Mouse (Mus musculus) heart, adult 9 months (tissue): ENCODE measurements around the gene Tmem169.
A peak's percentile ranks its signal among the peaks of the same experiment; 100 is the strongest.

Source experiments
- DNase-seq, 2 experiments: peaks; one replicate each; pipeline ENCODE4 v3.0.0; 2022; ENCODE audit warnings: low spot score in 2 of 2

Tmem169 gene

DNA sequence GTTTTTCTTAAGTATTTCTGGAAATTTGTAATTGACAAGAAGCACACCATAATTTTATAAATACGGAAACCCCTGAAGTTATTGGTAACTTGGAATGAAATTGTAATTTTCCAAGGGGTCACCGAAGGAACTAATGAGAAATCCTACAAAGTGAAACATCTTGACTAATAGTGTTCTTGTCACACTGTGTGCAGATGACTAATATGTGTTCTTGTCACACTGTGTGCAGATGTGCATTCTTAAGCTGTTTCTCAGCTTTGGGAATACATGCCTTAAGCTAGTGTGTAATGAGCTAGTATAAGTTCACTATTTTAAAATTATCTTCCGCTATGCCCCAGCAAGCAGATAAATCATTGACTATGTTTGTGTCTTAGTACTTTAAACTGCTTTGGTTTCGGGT is 39.1 kb downstream of the Tmem169 start:
- no peak for DNase-seq

DNA sequence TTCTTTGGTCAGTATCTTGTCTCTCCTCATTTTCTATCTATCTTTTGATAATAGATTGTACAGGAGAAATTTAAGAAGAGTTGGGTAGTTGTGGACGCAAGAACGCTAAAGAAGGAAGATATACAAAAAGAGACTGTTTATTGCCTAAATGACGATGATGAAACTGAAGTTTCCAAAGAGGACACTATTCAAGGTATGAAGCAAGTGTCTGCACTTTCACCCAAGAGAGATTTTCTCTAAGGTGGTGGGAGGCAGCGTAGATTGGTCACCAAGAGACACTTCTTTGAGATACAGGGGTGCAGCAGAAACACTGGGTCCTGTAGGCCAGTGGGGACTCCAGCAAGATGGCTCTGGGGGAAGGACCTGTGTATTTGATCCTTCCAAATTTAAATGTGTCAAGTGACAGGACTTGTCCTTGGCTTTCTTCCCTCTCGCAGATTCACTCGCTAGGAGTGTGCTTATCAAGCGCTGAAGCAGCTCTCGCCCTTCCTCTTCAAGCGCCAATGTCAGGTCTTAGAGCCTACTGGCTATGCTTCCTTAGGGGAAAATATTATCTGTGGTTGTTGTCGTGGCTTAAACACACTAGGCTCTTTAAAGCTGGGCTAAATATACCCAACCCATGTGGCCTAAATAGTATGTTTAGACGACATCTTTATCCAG is 42.1 kb downstream of the Tmem169 start:
- peak; percentile 28 to 29 for DNase-seq

DNA sequence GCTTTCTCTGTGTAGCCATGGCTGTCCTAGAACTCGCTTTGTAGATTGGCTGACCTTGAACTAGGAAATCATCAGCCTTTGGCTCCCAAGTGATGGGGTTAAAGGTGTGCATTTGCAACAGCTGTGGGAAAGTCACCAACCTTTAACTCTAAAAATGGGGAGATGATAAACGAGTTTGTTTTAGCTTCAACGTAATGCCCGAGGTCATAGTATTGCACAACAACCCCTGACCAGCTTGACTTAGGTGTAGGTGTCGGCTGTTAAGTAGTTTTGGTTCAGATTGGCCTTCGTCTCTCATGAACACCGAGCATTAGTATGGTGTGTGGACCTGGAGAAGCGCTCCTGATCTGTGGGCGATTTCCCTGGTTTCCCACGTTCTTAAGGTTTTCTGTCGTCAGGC is 50.6 kb downstream of the Tmem169 start:
- DNase-seq, result no peak

- no peak for DNase-seq
These were observed 52.6 kb downstream of the Tmem169 start for GRCm38 (mm10) chr1:72336780-72337179.

GRCm38 (mm10) chr1:72338341-72338740 is 54.2 kb downstream of the Tmem169 start:
- no peak for DNase-seq

GRCm38 (mm10) chr1:72347873-72348272 is 63.7 kb downstream of the Tmem169 start:
- DNase-seq, result no peak
